Mouse (Mus musculus): ENCODE measurements around the gene Ptp4a2.
A peak's percentile ranks its signal among the peaks of the same experiment; 100 is the strongest.
"Not testable (repeated sequence)": the region's sequence is repeated elsewhere in the genome, so short reads cannot be mapped to it uniquely, and the experiment has no call there.

Gene Ptp4a2

DNA sequence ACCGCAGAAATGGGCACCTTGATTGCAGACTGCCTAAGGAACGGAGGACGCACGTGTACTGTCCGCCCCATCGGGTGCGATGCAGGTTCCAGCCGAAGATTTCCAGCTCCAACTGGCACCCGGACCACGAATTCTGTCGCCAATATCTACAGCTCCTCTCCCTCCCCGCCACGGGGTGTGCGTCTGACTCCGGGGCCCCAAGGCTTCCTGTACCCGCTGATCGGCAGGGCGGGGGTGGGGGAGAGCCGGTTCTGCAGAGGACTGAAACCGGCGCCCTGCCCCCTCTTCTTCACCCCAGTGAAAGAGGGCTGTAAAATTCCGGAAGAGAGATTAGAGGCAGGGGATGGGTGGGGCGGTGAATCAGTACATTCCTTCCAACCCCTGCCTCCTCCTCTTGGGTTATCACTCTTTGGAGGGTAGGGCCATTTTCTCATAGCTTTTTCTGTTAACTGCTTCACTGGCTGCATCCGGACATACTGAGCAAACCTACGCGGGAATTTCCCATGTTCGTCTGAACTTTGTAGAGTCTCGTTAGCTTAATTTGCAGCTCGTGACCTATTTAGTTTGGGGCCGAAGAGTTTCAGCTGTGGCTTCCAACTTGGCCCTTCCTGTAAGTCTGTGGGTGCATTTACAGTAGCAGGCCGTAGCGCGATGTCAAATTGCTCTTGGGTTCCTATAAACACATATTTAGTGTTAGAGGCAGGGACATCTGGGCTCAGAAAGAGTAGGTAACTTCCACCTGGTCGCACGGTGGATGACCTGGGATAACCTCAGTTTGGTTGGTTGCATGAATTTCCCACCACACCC is at the start of gene Ptp4a2:
Gene Ptp4a2 (plus strand): TSS at position 422 of the 807 bp plus-strand sequence.
- DNase-seq = peak; percentile 81

DNA sequence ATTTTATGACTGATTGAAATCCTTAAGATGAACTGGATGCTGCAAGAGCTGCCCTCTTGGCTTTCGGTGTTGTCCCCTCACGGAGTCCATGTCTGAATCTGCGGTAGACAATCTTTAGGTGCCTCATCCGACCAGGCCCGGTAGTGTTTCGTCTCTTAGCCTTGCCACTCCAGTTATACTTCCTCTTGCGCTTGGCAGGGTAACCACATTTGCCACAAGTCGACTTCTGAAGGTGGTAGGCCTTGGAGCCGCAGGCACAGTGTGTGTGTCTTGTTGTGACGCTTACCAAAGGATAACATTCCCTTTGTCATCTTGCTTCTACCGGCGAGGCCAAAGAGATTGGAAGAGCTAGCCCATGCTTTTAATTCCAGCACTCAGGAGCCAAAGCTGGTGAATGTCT is 49.4 kb upstream of the Ptp4a2 start:
- DNase-seq = no peak

DNA sequence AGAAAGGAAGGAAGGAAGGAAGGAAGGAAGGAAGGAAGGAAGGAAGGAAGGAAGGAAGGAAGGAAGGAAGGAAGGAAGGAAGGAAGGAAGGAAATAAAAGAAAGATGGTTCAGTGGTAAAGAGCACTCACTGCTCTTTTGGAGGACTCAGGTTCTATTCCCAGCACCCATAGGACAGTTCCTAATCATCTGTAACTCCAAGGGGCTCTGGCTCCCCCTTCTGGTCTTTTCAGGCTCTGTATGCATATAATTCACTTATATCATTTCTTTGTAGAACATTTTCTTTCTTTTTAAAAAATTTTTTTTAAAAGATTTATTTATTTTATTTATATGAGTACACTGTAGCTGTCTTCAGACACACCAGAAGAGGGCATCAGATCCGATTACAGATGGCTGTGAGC is 48.5 kb upstream of the Ptp4a2 start:
- DNase-seq = not testable (repeated sequence)

DNA sequence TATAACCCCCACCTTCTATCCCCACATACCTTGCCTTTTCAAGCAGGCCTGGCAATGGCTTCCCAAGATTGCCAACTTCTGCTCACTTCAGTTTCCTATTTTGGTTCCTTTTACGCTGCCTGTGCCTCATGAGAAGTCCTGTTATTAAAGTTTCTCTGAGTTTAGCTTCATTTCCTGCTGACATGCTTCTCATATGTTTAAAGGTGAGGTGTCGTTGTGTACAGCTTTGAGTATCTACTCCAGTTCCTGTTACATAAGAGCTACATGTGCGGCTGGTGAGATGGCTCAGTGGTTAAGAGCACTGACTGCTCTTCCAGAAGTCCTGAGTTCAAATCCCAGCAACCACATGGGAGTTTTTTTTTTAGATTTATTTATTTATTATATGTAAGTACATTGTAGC is 45.7 kb upstream of the Ptp4a2 start:
- no peak for DNase-seq

DNA sequence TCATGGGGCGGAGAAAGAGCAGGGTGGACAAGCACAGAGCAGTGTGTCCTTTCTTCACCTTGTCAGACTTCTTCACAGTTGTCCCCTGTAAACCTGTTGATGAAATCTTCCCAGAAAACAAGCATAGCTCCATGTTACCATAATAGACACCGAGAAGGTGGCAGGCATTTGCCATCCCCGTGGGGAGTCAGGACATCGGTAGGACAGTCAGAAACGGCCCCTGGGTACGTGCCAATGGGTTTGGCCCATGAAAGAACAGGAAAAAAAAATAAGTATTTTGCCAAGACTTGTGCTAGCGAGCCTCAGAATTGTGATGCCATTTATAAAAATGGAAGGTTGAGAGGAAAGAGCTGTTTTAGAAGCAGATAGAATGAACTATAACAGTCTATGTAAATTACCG is 43.2 kb upstream of the Ptp4a2 start:
- no peak for DNase-seq

DNA sequence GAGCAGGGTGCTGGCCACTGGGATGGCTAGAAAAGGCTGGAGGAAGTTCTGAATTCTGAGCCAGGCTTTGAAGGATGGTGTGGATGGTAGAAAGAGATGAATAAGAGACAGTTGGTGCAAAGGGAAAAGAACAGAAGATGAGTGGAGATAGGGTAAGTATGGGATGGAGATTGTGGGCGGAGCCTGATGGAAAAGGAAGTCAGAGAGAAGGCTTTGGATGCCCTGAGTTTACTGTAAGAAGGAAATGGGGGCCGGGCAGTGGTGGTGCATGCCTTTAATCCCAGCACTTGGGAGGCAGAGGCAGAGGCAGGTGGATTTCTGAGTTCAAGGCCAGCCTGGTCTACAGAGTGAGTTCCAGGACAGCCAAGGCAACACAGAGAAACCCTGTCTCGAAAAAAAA is 42.3 kb upstream of the Ptp4a2 start:
- DNase-seq = not testable (repeated sequence)

DNA sequence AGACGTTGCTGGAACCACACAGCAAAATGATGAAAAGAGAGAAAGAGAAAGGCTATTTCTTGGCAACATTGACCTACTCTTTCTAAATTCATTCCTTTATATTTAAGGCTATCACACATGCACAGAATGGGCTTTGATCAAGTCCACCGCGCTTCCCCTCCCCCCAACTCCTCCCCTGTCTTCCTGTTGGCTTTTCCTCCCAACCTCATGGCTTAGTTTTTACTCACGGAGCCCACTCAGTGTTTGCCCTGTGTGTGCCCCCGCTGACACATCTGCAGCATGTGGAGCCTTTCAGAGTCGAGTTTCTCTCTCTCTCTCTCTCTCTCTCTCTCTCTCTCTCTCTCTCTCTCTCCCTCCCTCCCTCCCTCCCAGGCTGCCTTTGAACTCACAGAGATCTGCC is 40.4 kb upstream of the Ptp4a2 start:
- DNase-seq = no peak

DNA sequence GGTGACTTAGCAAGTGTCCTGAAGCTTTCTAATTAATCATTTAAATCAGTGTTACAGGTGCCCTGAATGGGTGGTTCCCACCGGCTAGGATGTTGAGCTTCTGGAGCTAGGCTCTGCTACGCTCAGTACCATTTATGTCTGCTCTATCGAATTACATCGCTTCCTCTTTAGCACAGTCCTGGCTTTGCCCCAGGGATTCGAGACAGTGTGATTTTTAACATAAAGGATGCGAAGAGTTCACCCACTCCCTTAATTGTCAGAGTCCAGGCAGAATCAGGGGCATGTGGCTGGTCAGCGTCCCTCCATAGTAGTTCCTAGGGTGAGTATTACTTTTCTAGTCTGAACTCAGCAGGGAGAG is 39.7 kb upstream of the Ptp4a2 start:
- no peak for DNase-seq

DNA sequence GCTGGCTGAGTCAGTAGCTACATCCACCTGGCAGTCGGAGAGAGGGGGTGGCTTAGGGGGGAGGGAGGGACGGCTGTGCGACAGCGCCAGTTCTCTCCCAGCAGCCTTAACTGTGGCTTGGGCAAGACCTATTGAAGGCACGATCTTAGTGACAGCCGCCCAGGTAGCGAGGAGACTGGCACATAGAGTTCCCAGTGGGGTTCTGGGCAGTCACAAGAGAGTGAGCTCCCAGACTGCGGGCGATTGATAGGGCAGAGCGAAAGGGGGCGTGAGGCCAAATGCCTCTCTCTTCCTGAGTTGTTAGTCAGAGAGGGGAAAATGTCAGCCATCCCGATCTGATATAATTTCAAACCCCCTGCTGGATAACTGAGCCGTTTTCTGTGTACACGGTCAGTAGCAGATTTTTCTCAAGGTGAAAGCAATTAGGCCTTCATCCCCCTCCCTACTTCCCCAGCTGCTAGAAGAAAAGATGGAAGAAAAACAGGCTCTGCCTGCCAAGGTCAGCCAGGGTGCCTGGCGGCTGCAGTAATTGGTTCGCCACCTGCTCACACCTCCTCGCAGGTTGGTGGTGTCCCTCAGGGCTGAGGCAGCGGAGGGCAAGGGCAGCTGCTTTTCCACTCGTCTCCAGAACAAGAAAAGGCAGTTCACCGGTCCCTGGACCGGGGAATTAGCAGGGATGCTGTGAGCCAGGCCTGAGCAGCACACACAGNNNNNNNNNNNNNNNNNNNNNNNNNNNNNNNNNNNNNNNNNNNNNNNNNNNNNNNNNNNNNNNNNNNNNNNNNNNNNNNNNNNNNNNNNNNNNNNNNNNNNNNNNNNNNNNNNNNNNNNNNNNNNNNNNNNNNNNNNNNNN is 39.1 kb upstream of the Ptp4a2 start:
- DNase-seq = peak; percentile 41

DNA sequence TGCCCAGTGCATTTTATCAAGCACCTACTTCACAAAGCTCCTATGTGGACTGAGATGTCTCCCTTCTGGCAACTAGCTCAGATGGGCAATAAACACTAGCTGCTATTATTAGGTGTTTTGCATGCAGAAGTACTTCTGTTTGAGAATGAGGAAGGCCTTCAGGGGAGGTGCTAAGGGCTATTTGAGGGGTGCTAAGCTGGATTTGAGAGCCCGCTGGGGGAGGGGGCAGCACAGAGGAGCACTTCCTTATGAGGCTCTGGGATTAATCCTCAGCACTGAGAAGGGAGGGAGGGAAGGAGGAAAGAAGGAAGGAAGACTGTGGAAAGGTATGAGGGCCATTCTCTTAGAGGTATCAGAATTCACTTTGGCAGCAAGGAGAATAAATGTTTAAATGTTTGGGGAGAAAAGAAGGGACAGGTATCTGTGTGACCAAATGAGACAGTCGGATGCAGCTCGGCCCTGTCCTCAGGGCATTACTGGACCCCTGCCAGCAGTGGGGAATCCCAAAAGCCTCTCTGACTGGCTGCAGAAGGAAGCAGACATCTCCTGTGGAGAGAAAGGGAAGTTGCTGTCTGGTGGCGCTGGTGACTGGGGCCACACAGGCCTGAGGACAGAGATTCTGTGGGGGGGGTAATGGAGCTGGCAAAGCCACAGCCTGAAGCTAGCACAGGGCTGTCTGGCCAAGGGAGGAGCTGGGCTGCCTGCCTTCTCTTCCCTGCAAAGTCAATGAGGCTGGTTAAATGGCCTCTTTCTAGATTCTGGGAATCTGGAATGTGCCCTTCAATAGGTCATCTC is 28.9 kb upstream of the Ptp4a2 start:
- peak; percentile 78 for DNase-seq

DNA sequence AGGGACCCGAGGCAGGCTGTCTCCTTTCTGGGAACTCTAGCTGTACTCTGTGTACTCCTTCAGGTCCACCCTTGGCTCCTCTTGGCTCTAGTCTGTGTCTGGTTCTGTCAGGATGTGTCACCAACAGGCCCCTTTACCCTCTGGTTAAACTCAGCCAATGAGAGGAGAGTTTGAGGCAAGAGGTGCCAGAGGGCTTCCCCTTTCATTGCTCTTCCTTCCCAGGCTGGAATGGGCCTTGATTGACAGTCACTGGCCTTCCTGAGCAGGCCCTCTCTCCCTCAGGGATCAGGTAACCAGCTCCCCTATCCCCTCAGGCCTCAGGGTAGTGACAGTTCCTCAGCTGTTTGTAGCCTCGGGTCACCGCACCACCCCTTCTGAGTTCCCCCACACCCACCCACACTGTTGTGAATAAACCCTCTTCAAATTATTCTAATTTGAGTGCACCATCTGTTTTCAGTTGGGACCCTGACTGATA is 28.1 kb upstream of the Ptp4a2 start:
- DNase-seq = no peak

DNA sequence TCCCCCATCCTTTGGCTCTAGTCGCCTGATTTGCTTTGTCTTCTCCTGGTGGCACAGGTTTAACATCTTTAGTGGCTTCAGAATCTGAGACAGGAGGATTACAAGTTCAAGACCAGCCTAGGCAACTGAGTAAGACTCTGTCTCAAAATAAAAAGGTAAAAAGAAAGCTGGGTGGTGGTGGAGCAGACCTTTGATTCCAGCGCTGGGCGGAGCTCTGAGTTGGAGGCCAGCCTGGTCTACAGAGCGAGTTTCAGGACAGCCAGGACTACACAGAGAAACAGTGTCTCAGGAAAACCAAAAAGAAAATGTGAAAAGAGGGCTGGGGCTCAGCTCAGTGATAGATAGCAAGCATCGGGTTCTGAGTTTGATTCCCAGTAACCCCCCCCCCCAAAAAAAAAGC is 27.5 kb upstream of the Ptp4a2 start:
- no peak for DNase-seq

DNA sequence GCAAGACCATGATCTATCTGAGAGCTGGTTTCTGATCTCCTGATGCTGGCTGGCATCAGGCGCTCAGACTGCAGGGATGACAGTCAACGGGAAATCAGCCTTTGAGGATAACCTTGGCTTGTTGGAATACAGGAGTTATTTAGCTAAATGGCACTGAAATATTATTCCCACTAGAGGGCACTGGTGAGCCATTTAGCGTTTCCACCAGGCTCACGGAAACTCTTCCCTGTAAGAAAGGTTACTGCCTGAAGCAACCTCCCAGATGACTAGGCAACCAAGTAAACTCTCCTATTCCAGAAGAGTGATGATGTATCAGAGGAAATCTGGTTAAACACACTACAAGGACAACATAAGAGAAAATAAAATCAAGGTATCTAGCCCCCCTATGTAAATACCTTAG is 25.8 kb upstream of the Ptp4a2 start:
- DNase-seq = peak; percentile 80

DNA sequence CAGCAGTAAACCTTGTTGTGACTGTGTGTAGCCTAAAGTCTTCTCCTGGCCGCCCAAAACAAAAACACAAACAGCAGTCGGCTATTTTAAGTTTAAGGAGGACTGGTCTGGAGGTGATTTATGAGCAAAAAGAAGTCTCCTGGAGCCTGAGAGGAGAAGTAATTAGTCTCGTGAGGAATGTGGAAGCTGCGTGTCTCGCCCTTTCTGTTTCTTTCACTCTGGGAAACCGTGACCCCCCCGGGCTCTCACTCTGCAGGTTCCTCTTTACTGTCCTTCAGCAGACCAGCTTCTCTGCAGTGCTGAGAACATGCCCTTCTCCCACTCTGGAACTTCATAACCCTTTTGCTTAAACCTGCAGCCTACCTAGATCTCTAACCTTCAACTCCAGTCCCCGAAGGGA is 22.3 kb upstream of the Ptp4a2 start:
- DNase-seq = peak; percentile 39

DNA sequence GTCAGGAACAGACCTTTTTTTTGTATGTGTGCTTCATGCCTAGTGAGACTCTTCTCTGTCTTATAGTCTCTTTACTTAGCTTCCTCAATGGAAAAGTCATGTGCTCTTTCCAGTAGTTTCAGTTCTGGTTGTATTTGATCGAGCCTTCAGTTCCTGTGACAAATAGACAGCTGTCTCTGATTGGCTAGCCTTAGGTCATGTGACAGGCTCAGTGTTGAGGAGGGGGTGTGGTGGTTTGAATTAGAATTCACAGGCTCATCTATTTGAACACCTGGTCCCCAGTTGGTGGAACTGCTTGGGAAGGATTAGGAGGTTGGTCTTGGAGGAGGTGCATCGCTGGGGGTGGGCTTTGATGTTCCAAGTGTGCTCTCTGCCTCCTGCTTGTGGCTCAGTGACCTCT is 21.4 kb upstream of the Ptp4a2 start:
- no peak for DNase-seq

DNA sequence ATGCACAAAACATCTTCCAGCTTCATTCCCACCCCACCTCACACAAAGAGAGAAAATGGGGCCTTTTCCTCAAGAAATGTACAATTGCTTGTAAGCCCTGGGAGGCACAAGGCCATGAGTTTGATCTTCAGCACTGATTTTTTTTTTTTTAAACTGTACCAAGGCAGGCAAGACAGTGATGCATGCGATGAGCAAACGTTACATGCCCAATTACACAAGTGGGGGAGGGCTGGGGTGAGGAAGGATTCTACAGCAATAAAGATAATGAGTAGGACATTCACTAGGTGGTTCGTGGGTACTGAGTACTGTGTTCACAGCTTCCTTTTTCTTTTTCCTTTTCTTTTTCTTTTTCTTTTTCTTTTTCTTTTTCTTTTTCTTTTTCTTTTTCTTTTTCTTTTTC is 20.5 kb upstream of the Ptp4a2 start:
- DNase-seq = no peak

DNA sequence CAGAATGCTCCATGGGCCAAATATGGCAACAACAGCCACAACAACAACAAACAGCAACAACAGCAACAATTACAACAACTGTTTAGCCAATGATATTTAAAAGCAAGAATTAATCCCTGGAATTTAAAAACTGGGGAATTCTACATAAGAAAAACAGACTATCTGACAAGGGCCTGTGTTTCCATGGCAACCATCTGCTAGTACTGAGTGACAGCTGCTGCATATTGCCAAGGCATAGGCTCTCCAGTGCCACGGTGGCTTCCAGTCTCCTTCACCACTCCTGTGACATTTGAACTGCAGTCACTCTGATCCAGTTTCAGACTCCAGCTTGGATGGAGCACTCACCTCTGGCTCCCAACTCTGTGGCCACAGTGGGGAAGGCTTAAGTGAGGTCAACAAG is 19.6 kb upstream of the Ptp4a2 start:
- no peak for DNase-seq

DNA sequence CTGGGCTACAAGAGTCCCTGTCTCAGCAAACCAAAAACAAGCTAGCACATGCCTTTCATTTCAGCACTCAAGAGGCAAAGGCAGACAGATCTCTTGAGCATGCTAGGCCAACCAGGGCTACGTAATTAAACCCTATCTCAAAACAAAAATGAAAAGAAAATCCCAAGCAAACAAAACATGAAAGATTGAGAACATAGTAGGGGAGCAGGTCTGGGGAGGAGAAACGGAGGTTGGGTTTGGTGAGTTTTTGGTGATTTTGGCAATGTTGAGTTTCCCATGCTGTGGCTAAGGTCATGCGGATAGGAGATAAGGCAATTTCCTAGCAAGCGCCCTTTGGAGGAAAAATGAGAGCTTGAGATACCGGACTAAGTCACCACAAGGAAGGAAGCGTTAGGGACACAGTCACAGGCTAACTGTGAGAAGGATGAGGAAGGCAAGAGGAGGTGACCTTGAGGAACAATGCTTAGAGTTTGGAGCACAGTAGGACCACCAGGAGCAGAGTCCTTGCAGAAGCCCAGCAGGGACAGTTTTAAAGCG is 18.3 kb upstream of the Ptp4a2 start:
- DNase-seq = no peak

DNA sequence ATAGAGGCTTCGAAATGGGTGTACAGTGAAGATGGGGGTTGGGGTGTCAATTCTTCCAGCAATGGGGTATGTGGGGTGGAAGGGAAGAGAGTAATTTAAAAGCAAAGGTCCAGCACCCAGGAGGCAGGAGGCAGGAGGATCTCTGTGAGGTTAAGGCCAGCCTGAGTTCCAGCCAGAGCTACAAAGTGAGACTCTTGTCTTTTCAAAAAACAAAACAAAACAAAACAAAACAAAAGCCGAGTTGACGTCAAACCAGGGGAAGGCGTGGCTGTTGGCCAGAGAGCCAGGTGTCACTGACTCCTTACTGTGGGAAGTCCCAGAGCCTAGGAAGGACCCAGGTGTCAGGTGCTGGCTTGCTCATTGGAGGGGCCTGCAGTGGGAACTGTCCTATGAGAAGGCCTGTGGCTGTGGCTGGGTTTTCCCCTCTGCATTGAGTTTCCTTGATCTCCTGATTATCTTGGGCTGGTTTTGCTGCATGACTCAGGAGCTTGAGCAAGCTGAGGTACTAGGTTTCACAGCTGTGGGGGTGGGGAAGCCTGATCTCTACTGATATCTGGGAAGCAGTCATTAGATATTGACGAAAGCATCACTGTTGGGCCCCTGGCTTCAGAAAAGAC is 17.2 kb upstream of the Ptp4a2 start:
- peak; percentile 22 for DNase-seq

DNA sequence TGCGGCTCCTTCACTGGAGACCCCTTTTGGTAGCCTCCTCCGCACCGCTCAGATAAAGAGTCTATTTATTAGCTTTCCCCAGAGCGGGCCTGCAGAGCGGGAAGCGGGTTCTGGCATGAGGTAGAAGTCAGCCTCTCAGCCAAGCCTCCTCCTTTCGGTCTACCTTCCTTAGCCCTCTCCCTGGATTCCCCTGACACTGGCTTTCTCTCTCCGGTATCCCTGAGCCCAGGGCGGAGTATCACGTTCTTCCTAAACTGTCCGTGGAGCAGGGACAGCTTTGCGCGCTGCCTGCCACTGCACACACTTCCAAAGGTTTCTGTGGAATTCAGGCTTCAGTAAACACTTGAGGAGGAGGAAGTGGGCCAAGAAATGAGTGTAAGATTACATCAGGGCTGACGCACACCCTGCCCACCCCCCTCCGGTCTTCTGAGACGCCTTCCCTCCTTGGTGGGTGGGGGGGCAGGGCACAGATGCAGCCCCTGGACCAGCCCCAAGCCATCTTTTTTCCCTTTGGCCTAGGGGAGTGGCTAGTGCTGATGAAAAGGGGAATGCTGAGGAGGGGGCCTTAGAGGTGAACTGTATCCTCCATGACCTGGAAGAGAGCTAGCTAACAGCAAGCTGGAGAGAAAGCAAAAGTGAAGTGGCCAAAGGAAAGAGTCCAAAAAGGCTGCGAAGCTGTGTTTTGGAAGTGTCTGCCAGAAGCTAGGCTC is 15.7 kb upstream of the Ptp4a2 start:
- peak; percentile 67 for DNase-seq

DNA sequence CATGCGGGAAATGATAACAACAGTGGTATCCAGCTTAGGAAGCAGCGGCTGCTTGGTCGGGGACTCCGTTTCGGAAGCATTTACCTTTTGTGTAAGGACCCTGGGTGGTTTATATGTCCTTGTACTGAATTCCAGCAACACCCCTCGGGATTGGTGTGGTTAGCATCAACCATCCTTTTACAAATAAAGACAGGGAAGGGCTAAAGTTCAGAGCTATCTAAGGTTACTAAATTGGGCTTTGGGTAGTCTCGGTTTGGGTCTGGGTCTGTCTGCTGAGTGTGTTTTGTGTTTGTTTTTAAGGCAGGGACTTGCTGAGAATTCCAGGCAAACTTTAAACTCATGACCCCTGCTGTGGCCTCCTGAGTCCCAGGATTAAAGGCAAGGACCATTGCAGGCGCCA is 15.2 kb upstream of the Ptp4a2 start:
- DNase-seq = no peak

DNA sequence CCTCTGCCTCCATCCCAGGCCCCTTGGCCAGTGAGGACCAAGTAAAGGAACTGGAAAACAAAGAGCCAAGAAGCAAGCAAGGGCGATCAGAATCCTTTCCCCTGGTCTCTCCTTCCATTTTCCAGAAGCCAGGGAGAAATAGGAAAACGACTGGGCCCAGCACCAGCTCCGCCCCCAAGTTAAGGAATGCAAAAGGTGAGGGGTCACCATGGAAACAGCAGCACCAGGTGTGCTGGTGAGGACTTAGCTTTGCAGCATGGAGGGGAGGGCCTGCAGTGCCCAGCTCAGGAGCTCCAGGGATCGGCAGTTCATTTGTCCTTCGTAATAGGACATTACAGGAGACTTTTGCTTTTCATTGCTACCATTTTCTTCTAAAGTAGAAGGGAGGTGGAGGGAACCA is 13.0 kb upstream of the Ptp4a2 start:
- peak; percentile 41 for DNase-seq

Data from kidney, postnatal 10 days (tissue).